Comparison of ENCODE assay signal across 26 mouse cellular contexts in the genomic region with DNA sequence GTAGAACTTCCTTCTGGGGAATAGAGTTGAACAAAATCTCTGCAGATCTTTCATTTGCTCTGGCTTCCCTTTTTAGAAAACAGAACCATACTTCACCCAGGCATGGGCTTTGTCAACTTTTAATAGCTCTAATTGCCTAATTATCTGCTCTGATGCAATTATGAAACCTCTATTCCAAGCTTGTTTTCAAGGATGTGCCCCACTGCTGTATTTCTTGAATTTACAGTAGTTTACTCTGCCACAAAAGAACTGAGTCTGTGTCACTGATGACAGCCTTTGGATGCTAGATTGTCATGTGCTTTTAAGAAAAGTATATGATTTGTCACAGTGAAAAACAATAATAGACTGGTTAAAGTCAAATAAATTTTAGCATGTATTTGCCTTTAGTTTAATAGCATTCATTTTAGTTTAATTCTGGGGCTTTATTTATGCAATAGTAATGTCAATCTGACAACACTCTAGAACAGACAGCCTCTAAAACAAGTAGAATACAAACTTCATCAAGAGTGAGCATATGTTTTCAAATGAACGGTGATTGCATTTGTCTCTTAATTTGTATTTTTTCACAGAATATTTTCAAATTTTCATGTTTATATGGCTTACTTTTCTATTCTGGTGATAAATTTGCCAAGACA.
DNase-seq lines count a peak whose midpoint lies in the region; ATAC-seq and TF ChIP-seq lines count a peak whose summit lies in the region.
"Had no signal": no experiment of that assay in that cellular context is flagged by ENCODE, and none has a peak within 500 bp of the region (broad histone marks: within the 10 kb centered on the region; RNA-seq: fewer than 3 reads in every experiment).

No protein-coding gene starts in this region.

- no peak for DNase-seq in forebrain, postnatal 0 days
- peak; percentile 69 for DNase-seq in brain, embryonic 14.5 days (ENCODE audit: low read depth)
- DNase-seq in retina, postnatal 1 day, result peak; percentile 6
- no peak for DNase-seq in ovary, postnatal 36 days (ENCODE audit: low spot score)
- DNase-seq in kidney, adult 9 months, result no peak
- DNase-seq: adrenal gland, adult 2 months; adrenal gland, postnatal 10 days; adrenal gland, postnatal 25 days; B cell, adult 2 months; cerebellum, adult 11 months; cerebellum, adult 18-20 months; cerebellum, adult 8-10 months; cerebellum, adult 9-11 months; cerebellum, postnatal 14 days; cerebellum, postnatal 36 days; embryo, embryonic 11 days had no signal

- TF ChIP-seq POLR2A in brain, embryonic 14.5 days (IDR thresholded peaks at IDR 0.05; ENCODE audit: borderline replicate concordance, extremely low read depth, insufficient read depth, insufficient read length, poor library complexity, severe bottlenecking), result no peak

- H3K9ac ChIP-seq in forebrain, embryonic 13.5 days, result no peak overlapping the region
- H3K9ac ChIP-seq in forebrain, postnatal 0 days, result no peak overlapping the region
- no peak overlapping the region for H3K9ac ChIP-seq in forebrain, embryonic 16.5 days (replicated peaks; ENCODE audit: low read depth, low read length)
- no peak overlapping the region for H3K9ac ChIP-seq in forebrain, embryonic 12.5 days
- H3K9ac ChIP-seq: embryonic facial prominence, embryonic 13.5 days; embryonic facial prominence, embryonic 15.5 days had no signal

- no peaks in the 10 kb centered on the region for H3K27me3 ChIP-seq in forebrain, embryonic 13.5 days
- H3K27me3 ChIP-seq in forebrain, postnatal 0 days (ENCODE audit: insufficient read depth, low read length), result no peaks in the 10 kb centered on the region
- no peaks in the 10 kb centered on the region for H3K27me3 ChIP-seq in forebrain, embryonic 16.5 days (replicated peaks; ENCODE audit: control insufficient read depth, insufficient read depth, low read length)
- H3K27me3 ChIP-seq in forebrain, embryonic 12.5 days, result no peaks in the 10 kb centered on the region
- H3K27me3 ChIP-seq: CH12.LX; embryonic facial prominence, embryonic 13.5 days; embryonic facial prominence, embryonic 15.5 days had no signal

- TF ChIP-seq CTCF in forebrain, postnatal 0 days (IDR thresholded peaks at IDR 0.05; ENCODE audit: low read depth), result no peak
- no peak for TF ChIP-seq CTCF in brain, embryonic 14.5 days (IDR thresholded peaks at IDR 0.05; ENCODE audit: borderline replicate concordance, extremely low read depth, insufficient read depth, insufficient read length)

- H3K27ac ChIP-seq in forebrain, embryonic 13.5 days, result no peak overlapping the region
- H3K27ac ChIP-seq in forebrain, postnatal 0 days (ENCODE audit: low read depth, low read length), result no peak overlapping the region
- no peak overlapping the region for H3K27ac ChIP-seq in forebrain, embryonic 16.5 days (ENCODE audit: low read length)
- H3K27ac ChIP-seq in forebrain, embryonic 12.5 days, result no peak overlapping the region
- H3K27ac ChIP-seq: embryonic facial prominence, embryonic 13.5 days; embryonic facial prominence, embryonic 15.5 days; forebrain, embryonic 10.5 days had no signal

- no peak overlapping the region for H3K4me2 ChIP-seq in forebrain, embryonic 13.5 days
- no peak overlapping the region for H3K4me2 ChIP-seq in forebrain, postnatal 0 days (ENCODE audit: low read depth)
- no peak overlapping the region for H3K4me2 ChIP-seq in forebrain, embryonic 16.5 days (ENCODE audit: low read length)
- no peak overlapping the region for H3K4me2 ChIP-seq in forebrain, embryonic 12.5 days
- H3K4me2 ChIP-seq: embryonic facial prominence, embryonic 13.5 days; embryonic facial prominence, embryonic 15.5 days had no signal

- H3K4me3 ChIP-seq in forebrain, embryonic 13.5 days, result no peak overlapping the region
- H3K4me3 ChIP-seq in forebrain, postnatal 0 days (ENCODE audit: low read depth, low read length), result no peak overlapping the region
- no peak overlapping the region for H3K4me3 ChIP-seq in forebrain, embryonic 16.5 days (replicated peaks; ENCODE audit: low read length)
- no peak overlapping the region for H3K4me3 ChIP-seq in forebrain, embryonic 12.5 days (replicated peaks)
- H3K4me3 ChIP-seq: embryonic facial prominence, embryonic 13.5 days; embryonic facial prominence, embryonic 15.5 days; erythroblast, embryonic 14.5 days; forebrain, embryonic 10.5 days had no signal

- H3K36me3 ChIP-seq in forebrain, embryonic 13.5 days (ENCODE audit: poor library complexity, severe bottlenecking), result no peaks in the 10 kb centered on the region
- no peaks in the 10 kb centered on the region for H3K36me3 ChIP-seq in forebrain, postnatal 0 days (ENCODE audit: insufficient read depth)
- H3K36me3 ChIP-seq in forebrain, embryonic 16.5 days (ENCODE audit: control insufficient read depth, insufficient read depth), result no peaks in the 10 kb centered on the region
- no peaks in the 10 kb centered on the region for H3K36me3 ChIP-seq in forebrain, embryonic 12.5 days (replicated peaks)
- H3K36me3 ChIP-seq: embryonic facial prominence, embryonic 13.5 days; embryonic facial prominence, embryonic 15.5 days; forebrain, embryonic 10.5 days; G1E had no signal

- H3K4me1 ChIP-seq in forebrain, embryonic 13.5 days, result peaks cover 7% of the 10 kb centered on the region; the same call in 1 of the 2 replicates
- no peaks in the 10 kb centered on the region for H3K4me1 ChIP-seq in forebrain, postnatal 0 days (ENCODE audit: insufficient read depth)
- no peaks in the 10 kb centered on the region for H3K4me1 ChIP-seq in forebrain, embryonic 16.5 days (replicated peaks; ENCODE audit: control insufficient read depth, insufficient read depth, low read length)
- H3K4me1 ChIP-seq in forebrain, embryonic 12.5 days, result peaks cover 4% of the 10 kb centered on the region
- H3K4me1 ChIP-seq: embryonic facial prominence, embryonic 13.5 days; embryonic facial prominence, embryonic 15.5 days had no signal

- 85% methylated on average over 1 of the region's 1 CpGs for WGBS in forebrain, embryonic 13.5 days
- 65% methylated on average over 1 of the region's 1 CpGs for WGBS in forebrain, postnatal 0 days
- 69% methylated on average over 1 of the region's 1 CpGs for WGBS in forebrain, embryonic 16.5 days
- WGBS in forebrain, embryonic 12.5 days, result 87% methylated on average over 1 of the region's 1 CpGs

- ATAC-seq in forebrain, embryonic 13.5 days, result peak; percentile 75; the same call in 1 of the 2 replicates
- ATAC-seq in forebrain, postnatal 0 days, result no peak; the same call in 1 of the 2 replicates
- peak; percentile 77 for ATAC-seq in forebrain, embryonic 16.5 days
- ATAC-seq in forebrain, embryonic 12.5 days (ENCODE audit: low FRiP score), result no peak
- ATAC-seq: CD4-positive, CD25-positive, alpha-beta regulatory T cell, adult 4 months had no signal

- H3K9me3 ChIP-seq in forebrain, embryonic 13.5 days (replicated peaks), result no peaks in the 10 kb centered on the region
- H3K9me3 ChIP-seq in forebrain, postnatal 0 days (ENCODE audit: low read length), result no peaks in the 10 kb centered on the region
- H3K9me3 ChIP-seq in forebrain, embryonic 16.5 days (ENCODE audit: control insufficient read depth, low read length), result no peaks in the 10 kb centered on the region
- H3K9me3 ChIP-seq in forebrain, embryonic 12.5 days, result no peaks in the 10 kb centered on the region
- H3K9me3 ChIP-seq: embryonic facial prominence, embryonic 13.5 days; embryonic facial prominence, embryonic 15.5 days; forebrain, embryonic 10.5 days had no signal

Comparison
In these comparisons a context has a peak if more than half of its experiments do, and no peak if none do; other contexts are left out.
1. ATAC-seq: peak in forebrain, embryonic 13.5 days (single experiment) and forebrain, embryonic 16.5 days (single experiment); none in forebrain, postnatal 0 days (single experiment) and forebrain, embryonic 12.5 days (single experiment).
2. DNase-seq: peak in brain, embryonic 14.5 days (single experiment) and retina, postnatal 1 day (single experiment); none in forebrain, postnatal 0 days (single experiment), ovary, postnatal 36 days (single experiment) and kidney, adult 9 months (single experiment).